Mouse (Mus musculus) heart, postnatal 25 days (tissue): Measurements from ENCODE around the gene Kcnj6. TPM values are rescaled to one million over a fixed set of nuclear protein-coding genes. Genes with fewer than 3 reads are reported as not detected.
"Not testable (repeated sequence)": the region's sequence is repeated elsewhere in the genome, so short reads cannot be mapped to it uniquely, and the experiment has no call there.

Source experiments
- DNase-seq: peaks from one replicate; pipeline ENCODE4 v3.0.0; 2022; ENCODE audit warnings: low spot score
- intact Hi-C: fragments of 180-260 bp; cut with DNase I; formaldehyde crosslinking; loops from one replicate; pipeline ENCODE4 v1.15.1; 2025
- total RNA-seq, 2 experiments: library from RNA; stranded (reverse); gene quantifications; 2 replicates each; pipeline ENCODE4 v1.2.3; 2021

Kcnj6 gene
- total RNA-seq, 2 experiments from 2014 or later, result not detected

DNA sequence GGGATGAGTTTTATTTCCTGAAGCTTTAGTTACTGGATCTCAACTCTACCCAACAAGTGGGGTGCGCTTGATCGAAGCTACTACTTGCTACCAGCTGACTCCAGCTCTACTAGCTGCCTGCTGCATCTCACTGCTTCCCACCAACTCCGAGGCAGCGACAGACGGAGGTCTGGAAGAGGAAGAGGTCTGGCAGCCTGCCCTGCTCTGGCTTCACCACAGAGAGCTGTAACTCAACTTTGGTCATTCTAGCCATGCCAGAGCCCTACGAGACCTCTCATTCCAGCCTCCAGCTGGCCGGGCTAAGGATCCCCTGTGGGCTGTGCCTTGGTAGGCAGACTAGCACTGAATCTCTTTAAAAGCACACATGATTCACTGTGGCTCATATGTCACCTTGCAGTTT lies 132.4 kb downstream of the Kcnj6 start:
- intact Hi-C loops, result no loop called here
- no peak for DNase-seq

DNA sequence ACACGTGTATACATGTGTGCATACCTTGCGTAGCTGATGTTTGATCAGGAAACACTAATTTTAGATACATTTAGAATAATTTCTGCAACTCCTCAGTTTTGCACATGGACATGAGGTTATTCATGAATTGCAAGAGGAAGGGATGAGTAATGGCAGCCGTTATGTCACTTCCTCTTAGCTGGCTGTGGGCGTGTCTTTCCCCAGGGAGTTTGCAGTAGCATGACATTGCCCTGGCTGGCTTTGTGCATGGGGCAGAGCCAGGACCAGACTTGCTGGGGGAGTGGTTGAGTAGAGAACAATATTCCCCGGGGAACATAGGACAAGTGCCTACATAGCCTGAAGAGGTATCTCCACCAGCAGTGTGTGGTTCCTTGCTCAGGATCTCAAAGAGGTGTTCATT lies 134.0 kb downstream of the Kcnj6 start:
- no peak for DNase-seq
- intact Hi-C loops, result no loop called here

GRCm38 (mm10) chr16:94855990-94856389 lies 141.5 kb downstream of the Kcnj6 start:
- no peak for DNase-seq
- intact Hi-C loops, result no loop called here

GRCm38 (mm10) chr16:94852407-94853160 lies 144.9 kb downstream of the Kcnj6 start:
- intact Hi-C loops, result no loop called here
- DNase-seq, result no peak

GRCm38 (mm10) chr16:94850393-94850792 lies 147.1 kb downstream of the Kcnj6 start:
- intact Hi-C loops, result no loop called here
- no peak for DNase-seq

- intact Hi-C loops, result no loop called here
- no peak for DNase-seq
Measured at GRCm38 (mm10) chr16:94845996-94846395, 151.5 kb downstream of the Kcnj6 start.

- intact Hi-C loops, result no loop called here
- DNase-seq, result no peak
Measured at GRCm38 (mm10) chr16:94844769-94845168, 152.7 kb downstream of the Kcnj6 start.

- intact Hi-C loops, result no loop called here
Measured at GRCm38 (mm10) chr16:94839398-94839797, 158.1 kb downstream of the Kcnj6 start.

DNA sequence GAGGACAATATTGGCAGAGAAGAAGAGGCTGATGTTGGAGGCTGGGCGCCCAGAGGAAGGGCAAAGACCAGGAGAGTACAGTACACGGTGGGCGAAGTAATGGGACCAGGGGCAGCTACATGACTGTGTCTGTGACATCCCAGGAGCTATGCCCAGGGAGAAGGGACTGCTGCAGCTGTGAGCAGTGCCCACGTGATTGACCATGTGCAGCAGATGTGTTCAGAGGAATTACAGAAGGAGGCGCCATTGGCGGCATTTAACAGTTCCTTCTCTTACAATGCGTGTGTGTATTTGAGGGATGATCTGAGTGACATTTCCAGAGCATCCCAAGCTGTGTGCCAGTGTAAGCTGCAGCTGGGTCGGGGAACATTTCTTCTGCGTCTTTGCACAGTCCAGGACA lies 159.6 kb downstream of the Kcnj6 start:
- intact Hi-C loops, result no loop called here
- no peak for DNase-seq

More at GRCm38 (mm10) chr16:94839398-94839797, 158.1 kb downstream of the Kcnj6 start:
- DNase-seq, result no peak

DNA sequence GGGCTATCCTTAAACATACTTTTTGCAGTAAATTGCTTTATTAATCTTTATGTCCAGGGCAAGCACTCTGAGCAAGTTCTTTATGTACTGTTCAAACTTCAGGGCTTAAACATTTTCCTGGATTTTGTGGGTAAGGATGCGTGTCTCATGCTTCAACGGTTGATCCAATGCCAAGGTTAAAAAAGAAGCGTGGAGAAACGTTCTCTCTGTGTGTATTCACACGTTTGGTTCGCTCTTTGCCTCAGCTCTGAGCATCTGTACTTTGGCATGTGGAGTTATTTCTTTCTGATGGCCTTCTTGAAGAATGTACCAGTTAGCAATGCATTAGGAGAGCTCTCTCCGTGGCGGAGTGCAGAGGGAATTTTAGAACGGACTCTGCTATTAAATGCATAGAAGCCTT lies 163.0 kb downstream of the Kcnj6 start:
- DNase-seq, result no peak
- intact Hi-C loops, result no loop called here

- intact Hi-C loops, result no loop called here
- no peak for DNase-seq
Measured at GRCm38 (mm10) chr16:94828166-94828565, 169.3 kb downstream of the Kcnj6 start.

GRCm38 (mm10) chr16:94827092-94827585 lies 170.4 kb downstream of the Kcnj6 start:
- peak; percentile 16 for DNase-seq
- intact Hi-C loops, result no loop called here

DNA sequence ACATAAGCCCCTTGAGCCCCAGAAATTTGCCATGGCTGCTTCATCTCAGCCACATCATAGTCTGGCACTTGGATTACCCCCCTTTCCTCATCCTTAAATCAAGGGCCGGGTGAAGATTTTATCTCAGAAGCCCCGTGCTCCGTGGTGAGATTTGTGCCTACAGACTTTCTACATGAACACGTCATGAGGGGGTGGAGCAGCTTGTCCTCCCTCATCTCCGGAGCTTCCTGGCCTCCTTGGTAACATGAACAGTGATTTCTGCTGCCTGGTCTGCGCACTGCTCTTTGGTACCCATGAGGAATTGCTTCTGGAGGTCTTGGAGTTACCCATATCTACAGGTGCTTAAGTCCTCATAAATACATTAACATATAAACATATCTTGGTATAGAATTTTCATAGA lies 172.2 kb downstream of the Kcnj6 start:
- intact Hi-C loops, result no loop called here
- no peak for DNase-seq

- no peak for DNase-seq
- intact Hi-C loops, result no loop called here
Measured at GRCm38 (mm10) chr16:94822611-94823010, 174.9 kb downstream of the Kcnj6 start.

DNA sequence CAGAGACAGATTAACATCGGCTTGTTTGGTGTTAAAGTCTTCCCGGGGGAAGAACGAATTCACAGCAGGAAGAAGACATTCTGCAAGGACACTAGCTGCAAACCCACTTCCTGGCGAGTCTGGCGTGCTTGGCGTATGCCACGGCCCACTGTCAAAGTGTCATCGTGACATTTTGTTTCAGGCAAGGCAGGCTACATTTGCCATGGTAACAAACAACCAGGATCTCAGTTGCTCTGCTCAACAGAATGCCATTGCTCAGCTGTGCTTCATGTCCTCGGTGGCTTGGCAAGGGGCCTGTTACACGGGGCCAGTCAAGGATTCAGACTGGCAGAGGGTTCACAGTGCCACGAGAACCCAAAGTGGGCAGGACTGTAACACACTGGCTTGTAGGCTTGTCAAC lies 175.9 kb downstream of the Kcnj6 start:
- no peak for DNase-seq
- intact Hi-C loops, result no loop called here

DNA sequence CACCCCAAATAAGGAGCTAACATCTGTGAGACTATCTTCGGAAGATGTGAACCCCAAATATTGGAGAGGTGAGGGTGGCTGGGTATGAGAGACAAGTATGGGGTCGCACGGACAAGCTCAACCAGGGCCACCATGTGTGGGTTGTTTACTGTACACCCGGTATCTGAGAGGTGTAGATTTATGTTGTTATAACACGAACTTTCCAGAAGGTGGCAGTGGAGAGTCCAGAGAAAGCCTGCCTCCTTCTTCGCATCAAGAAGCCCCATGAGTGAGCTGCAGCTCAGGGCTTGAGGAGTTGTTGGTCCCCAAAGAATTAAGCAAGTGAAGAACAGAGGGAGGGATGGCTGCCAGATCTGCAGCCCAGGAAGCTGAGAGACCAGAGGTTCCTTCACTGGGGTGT lies 181.1 kb downstream of the Kcnj6 start:
- no peak for DNase-seq
- intact Hi-C loops, result loop anchor here (2.0 to 10.0 kb wide), 2 partner anchors 182 to 528 kb away; no protein-coding TSS in a partner anchor

- intact Hi-C loops, result loop anchor here (2.0 to 10.0 kb wide), 2 partner anchors 183 to 529 kb away; no protein-coding TSS in a partner anchor
- DNase-seq, result no peak
Measured at GRCm38 (mm10) chr16:94815891-94816290, 181.6 kb downstream of the Kcnj6 start.

GRCm38 (mm10) chr16:94809286-94809685 lies 188.2 kb downstream of the Kcnj6 start:
- intact Hi-C loops, DNase-seq: not testable (repeated sequence)

- intact Hi-C loops, result no loop called here
- DNase-seq, result no peak
Measured at GRCm38 (mm10) chr16:94798241-94798640, 199.3 kb downstream of the Kcnj6 start.

- DNase-seq, result no peak
- intact Hi-C loops, result no loop called here
Measured at GRCm38 (mm10) chr16:94797366-94797765, 200.1 kb downstream of the Kcnj6 start.

DNA sequence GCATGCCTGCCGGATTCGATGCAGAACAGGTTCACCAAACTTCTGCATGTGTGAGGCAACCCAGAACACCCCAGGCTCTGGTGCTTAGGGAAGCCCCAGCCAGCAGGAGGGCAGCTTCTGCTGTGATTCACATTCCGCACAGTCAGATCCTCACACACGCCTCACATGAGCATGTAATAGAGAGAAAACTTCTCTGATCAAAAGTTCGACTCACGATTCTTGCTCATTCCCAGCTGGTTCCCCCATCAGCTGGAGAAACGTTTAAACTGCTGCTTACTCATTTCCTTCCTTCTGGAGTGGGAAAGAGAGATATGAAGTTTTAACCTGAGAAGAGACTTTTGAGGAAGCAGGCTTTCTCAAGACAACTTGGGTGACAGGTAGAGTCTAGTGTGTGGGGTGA lies 204.5 kb downstream of the Kcnj6 start:
- intact Hi-C loops, result no loop called here

GRCm38 (mm10) chr16:94789958-94790357 lies 207.5 kb downstream of the Kcnj6 start:
- DNase-seq, result no peak
- intact Hi-C loops, result loop anchor here (2.0 to 5.0 kb wide), 2 partner anchors 207 to 552 kb away; partner anchors contain the start of gene Kcnj6

More for the DNA sequence above, 204.5 kb downstream of the Kcnj6 start:
- no peak for DNase-seq
